Mouse (Mus musculus) lung, postnatal 4 days (tissue): ENCODE measurements around the gene Gm32742.
"Not testable (repeated sequence)": the region's sequence is repeated elsewhere in the genome, so short reads cannot be mapped to it uniquely, and the experiment has no call there.

ENCODE experiments used
- DNase-seq, 2 experiments: peaks; one replicate each; pipeline ENCODE4 v3.0.0; 2021

Gm32742 gene

GRCm38 (mm10) chr9:51147294-51147693 is 18.0 kb downstream of the Gm32742 start:
- DNase-seq, result no peak

- DNase-seq, result no peak
These were observed 18.8 kb downstream of the Gm32742 start for GRCm38 (mm10) chr9:51146496-51146895.

GRCm38 (mm10) chr9:51144218-51144617 is 21.1 kb downstream of the Gm32742 start:
- DNase-seq, result no peak

GRCm38 (mm10) chr9:51143437-51143836 is 21.9 kb downstream of the Gm32742 start:
- no peak for DNase-seq

- DNase-seq, result no peak
These were observed 24.6 kb downstream of the Gm32742 start for GRCm38 (mm10) chr9:51140711-51141110.

GRCm38 (mm10) chr9:51139401-51139800 is 25.9 kb downstream of the Gm32742 start:
- DNase-seq, result not testable (repeated sequence)

GRCm38 (mm10) chr9:51138301-51138700 is 27.0 kb downstream of the Gm32742 start:
- DNase-seq, result no peak

- DNase-seq, result no peak
These were observed 27.5 kb downstream of the Gm32742 start for GRCm38 (mm10) chr9:51137836-51138235.

- DNase-seq, result no peak
These were observed 27.9 kb downstream of the Gm32742 start for GRCm38 (mm10) chr9:51137432-51137831.

- peak in 1 of 2 experiments; percentile 38 for DNase-seq
These were observed 28.3 kb downstream of the Gm32742 start for GRCm38 (mm10) chr9:51136985-51137384.

- no peak for DNase-seq
These were observed 50.5 kb downstream of the Gm32742 start for GRCm38 (mm10) chr9:51114767-51115166.

GRCm38 (mm10) chr9:51105751-51106150 is 59.6 kb downstream of the Gm32742 start:
- no peak for DNase-seq

- DNase-seq, result peak; percentile 38 to 43
These were observed 61.4 kb downstream of the Gm32742 start for GRCm38 (mm10) chr9:51103808-51104514.

GRCm38 (mm10) chr9:51102963-51103807 is 62.1 kb downstream of the Gm32742 start:
- DNase-seq, result peak; percentile 53 to 55

- peak; percentile 48 to 53 for DNase-seq
These were observed 63.4 kb downstream of the Gm32742 start, which contains the start of gene 4833427G06Rik for GRCm38 (mm10) chr9:51101756-51102425. 4833427G06Rik (minus strand) TSS chr9:51102078.

- DNase-seq, result no peak
These were observed 69.0 kb downstream of the Gm32742 start for GRCm38 (mm10) chr9:51096306-51096705.

- DNase-seq, result no peak
These were observed 71.6 kb downstream of the Gm32742 start for GRCm38 (mm10) chr9:51093697-51094096.

- DNase-seq, result no peak
These were observed 83.7 kb downstream of the Gm32742 start for GRCm38 (mm10) chr9:51081614-51082013.
